Mouse (Mus musculus) C2C12 (cell line): ENCODE data around the gene Banf2.

Experiments used
- CEBPB ChIP-seq: IDR thresholded peaks from one replicate; pipeline ENCODE4 v1.6.1; 2011; ENCODE audit warnings: low read depth, mild to moderate bottlenecking, control low read depth, moderate library complexity
- CTCF ChIP-seq: IDR thresholded peaks from one replicate; pipeline ENCODE4 v1.5.1; 2011; ENCODE audit not compliant: control insufficient read depth, insufficient read depth, insufficient read length
- FOSL1 ChIP-seq: IDR thresholded peaks from one replicate; pipeline ENCODE4 v1.8.0; 2011; ENCODE audit warnings: mild to moderate bottlenecking, low read length; ENCODE audit not compliant: poor library complexity, insufficient read depth, severe bottlenecking
- MYOD1 ChIP-seq: IDR thresholded peaks from one replicate; pipeline ENCODE4 v1.6.1; 2011; ENCODE audit warnings: low read depth; ENCODE audit not compliant: control insufficient read depth, insufficient read length
- USF1 ChIP-seq: IDR thresholded peaks from one replicate; pipeline ENCODE4 v1.6.1; 2011; ENCODE audit warnings: low read depth, mild to moderate bottlenecking, control low read depth, moderate library complexity

- TF ChIP-seq CTCF (no peak), MYOD1 (no peak), CEBPB (no peak), FOSL1 (no peak), USF1 (no peak)
Observed at GRCm38 (mm10) chr2:144009081-144009480, 23.8 kb upstream of the Banf2 start.
